Mouse (Mus musculus): Measurements from ENCODE around the gene Vcl.

- TF ChIP-seq POLR2A (IDR thresholded peaks at IDR 0.05; ENCODE audit: low read depth, low read length): no peak
- TF ChIP-seq CTCF (IDR thresholded peaks at IDR 0.05; ENCODE audit: extremely low read depth, insufficient read depth, insufficient read length, insufficient replicate concordance): peak; percentile 26; the same call in 1 of the 2 replicates
Observed at GRCm38 (mm10) chr14:21048879-21049278, 119.7 kb downstream of the Vcl start.
